Mouse (Mus musculus): ENCODE data around the gene Fbxw11. TPM values are rescaled to one million over a fixed set of nuclear protein-coding genes. Genes with fewer than 3 reads are reported as not detected.
"Not testable (repeated sequence)": the region's sequence is repeated elsewhere in the genome, so short reads cannot be mapped to it uniquely, and the experiment has no call there.

Gene Fbxw11
- polyA plus RNA-seq, 1 experiment from 2014 or later = 84.9 TPM

- Histone ChIP-seq H3K27ac (no peak overlapping the region), H3K36me3 (no peaks in the 10 kb centered on the region), H3K4me2 (no peak overlapping the region), H3K4me3 (no peak overlapping the region), H3K9ac (no peak overlapping the region), H3K9me3 (no peaks in the 10 kb centered on the region), H3K4me1 (peaks cover 17% of the 10 kb centered on the region), H3K27me3 (no peaks in the 10 kb centered on the region)
- no peak for ATAC-seq (ENCODE audit: borderline replicate concordance, extremely low read depth, low FRiP score, low TSS enrichment)
- WGBS = 28% methylated on average over 11 of the region's 11 CpGs
These were observed 27.0 kb upstream of the Fbxw11 start for GRCm38 (mm10) chr11:32615561-32615960.

DNA sequence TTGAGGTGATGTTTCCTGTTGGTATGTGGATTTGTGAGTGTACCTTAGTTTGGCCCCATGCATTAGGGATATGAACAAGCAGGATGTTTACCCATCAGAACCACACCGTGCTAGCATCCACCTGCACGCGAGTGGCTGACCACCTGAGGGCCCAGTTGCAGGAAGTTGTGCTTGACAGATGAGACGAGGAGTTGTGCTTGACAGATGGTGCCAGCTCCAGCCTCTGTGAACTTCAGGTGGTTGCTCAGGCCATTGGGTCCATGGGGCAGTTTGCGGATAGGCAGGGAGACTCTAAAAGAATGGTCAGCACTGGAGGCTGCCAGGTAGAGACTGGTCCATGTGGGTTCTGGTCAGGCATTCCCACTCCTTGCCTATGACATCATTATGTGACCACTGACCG lies 26.4 kb upstream of the Fbxw11 start:
- ATAC-seq (ENCODE audit: borderline replicate concordance, extremely low read depth, low FRiP score, low TSS enrichment) = no peak
- no peak overlapping the region for H3K9ac ChIP-seq
- no peaks in the 10 kb centered on the region for H3K27me3 ChIP-seq
- H3K27ac ChIP-seq = no peak overlapping the region
- H3K9me3 ChIP-seq = no peaks in the 10 kb centered on the region
- H3K4me3 ChIP-seq = no peak overlapping the region
- H3K4me2 ChIP-seq = no peak overlapping the region
- H3K4me1 ChIP-seq = peaks cover 17% of the 10 kb centered on the region
- 58% methylated on average over 6 of the region's 6 CpGs for WGBS
- no peaks in the 10 kb centered on the region for H3K36me3 ChIP-seq

- H3K9ac ChIP-seq = no peak overlapping the region
These were observed 24.5 kb upstream of the Fbxw11 start for GRCm38 (mm10) chr11:32618036-32618435.

GRCm38 (mm10) chr11:32618641-32619040 lies 23.9 kb upstream of the Fbxw11 start:
- WGBS = 79% methylated on average over 5 of the region's 5 CpGs
- not testable (repeated sequence) for H3K4me3 ChIP-seq; H3K9ac ChIP-seq; H3K27ac ChIP-seq; H3K27me3 ChIP-seq; ATAC-seq (ENCODE audit: borderline replicate concordance, extremely low read depth, low FRiP score, low TSS enrichment); H3K36me3 ChIP-seq; H3K4me2 ChIP-seq; H3K9me3 ChIP-seq
- peaks cover 17% of the 10 kb centered on the region for H3K4me1 ChIP-seq

More at GRCm38 (mm10) chr11:32618036-32618435, 24.5 kb upstream of the Fbxw11 start:
- WGBS = 75% methylated on average over 1 of the region's 1 CpGs
- no peak overlapping the region for H3K4me3 ChIP-seq
- H3K27ac ChIP-seq = no peak overlapping the region
- peaks cover 17% of the 10 kb centered on the region for H3K4me1 ChIP-seq
- ATAC-seq (ENCODE audit: borderline replicate concordance, extremely low read depth, low FRiP score, low TSS enrichment) = no peak
- H3K36me3 ChIP-seq = no peaks in the 10 kb centered on the region
- no peaks in the 10 kb centered on the region for H3K9me3 ChIP-seq
- no peak overlapping the region for H3K4me2 ChIP-seq
- H3K27me3 ChIP-seq = no peaks in the 10 kb centered on the region

GRCm38 (mm10) chr11:32619257-32619816 lies 23.2 kb upstream of the Fbxw11 start:
- WGBS = 23% methylated on average over 8 of the region's 8 CpGs
- H3K36me3 ChIP-seq = no peaks in the 10 kb centered on the region
- no peak overlapping the region for H3K9ac ChIP-seq

DNA sequence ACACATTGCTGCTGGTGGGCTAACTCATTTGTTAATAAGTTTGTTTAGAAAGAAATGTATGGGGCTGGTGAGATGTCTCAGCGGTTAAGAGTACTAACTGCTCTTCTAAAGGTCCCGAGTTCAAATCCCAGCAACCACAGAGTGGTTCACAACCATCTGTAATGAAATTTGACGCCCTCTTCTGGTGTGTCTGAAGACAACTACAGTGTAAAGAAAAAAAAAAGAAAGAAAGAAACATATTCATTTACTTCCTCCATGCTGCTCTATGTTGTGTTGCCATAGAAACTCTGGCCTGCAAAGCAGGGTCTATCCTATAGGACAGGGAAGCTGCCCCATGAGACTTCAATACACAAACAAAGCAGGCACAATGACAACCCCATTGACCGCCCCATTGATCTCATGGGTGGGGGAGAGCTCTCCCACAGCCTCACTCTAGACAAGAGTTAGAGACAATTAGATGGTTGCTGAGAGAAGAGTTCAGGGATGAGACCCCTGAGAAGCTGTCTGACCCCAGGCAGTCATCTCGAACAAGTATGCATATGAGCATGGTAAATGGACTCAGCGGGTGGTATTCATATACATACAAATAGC lies 22.6 kb upstream of the Fbxw11 start:
- Histone ChIP-seq H3K36me3 (no peaks in the 10 kb centered on the region), H3K9me3 (no peaks in the 10 kb centered on the region), H3K4me1 (peaks cover 17% of the 10 kb centered on the region), H3K27me3 (no peaks in the 10 kb centered on the region), H3K4me3 (no peak overlapping the region), H3K27ac (peak overlapping the region; percentile 87), H3K9ac (no peak overlapping the region), H3K4me2 (no peak overlapping the region)
- no peak for ATAC-seq (ENCODE audit: borderline replicate concordance, extremely low read depth, low FRiP score, low TSS enrichment)
- WGBS = 72% methylated on average over 6 of the region's 6 CpGs

More at GRCm38 (mm10) chr11:32619257-32619816, 23.2 kb upstream of the Fbxw11 start:
- Histone ChIP-seq H3K4me3 (no peak overlapping the region), H3K27me3 (no peaks in the 10 kb centered on the region), H3K4me1 (peaks cover 17% of the 10 kb centered on the region), H3K27ac (peak overlapping the region; percentile 87), H3K4me2 (0 out of 2 replicates have a peak overlapping the region, but pooled peaks have one; percentile 7), H3K9me3 (no peaks in the 10 kb centered on the region)
- peak; percentile 82 for ATAC-seq (ENCODE audit: borderline replicate concordance, extremely low read depth, low FRiP score, low TSS enrichment)

DNA sequence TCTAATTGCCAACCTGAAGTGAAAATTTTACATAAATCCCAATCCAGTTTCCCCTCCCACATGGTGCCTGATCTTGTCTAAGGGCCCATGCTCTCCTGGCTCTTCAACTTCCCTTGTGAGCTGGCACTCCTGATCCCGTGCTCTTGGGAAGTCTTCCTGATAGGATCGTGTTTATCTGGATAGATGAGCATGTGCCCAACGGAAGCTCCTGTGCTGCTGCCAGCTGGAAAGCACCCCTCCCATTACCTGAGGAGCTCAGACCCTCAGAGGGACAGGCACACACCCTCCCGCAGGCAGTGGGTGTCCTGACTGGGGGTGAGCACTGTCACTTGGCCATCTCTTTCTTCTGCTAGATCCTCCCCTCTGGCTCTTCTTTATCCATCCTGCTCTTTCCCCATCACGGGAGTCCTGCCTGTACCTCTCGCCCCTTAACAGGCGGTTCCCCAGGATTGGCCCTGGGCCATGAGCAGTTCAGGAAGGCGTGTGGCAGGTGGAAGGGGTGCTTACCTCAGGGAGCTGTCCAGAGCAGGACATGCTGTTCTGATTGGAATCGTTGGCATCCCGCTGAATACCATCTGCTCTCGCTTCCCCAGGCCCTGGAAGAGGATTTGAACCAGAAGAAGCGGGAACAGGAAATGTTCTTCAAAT lies 20.6 kb upstream of the Fbxw11 start:
- H3K36me3 ChIP-seq = no peaks in the 10 kb centered on the region
- no peak overlapping the region for H3K9ac ChIP-seq
- ATAC-seq (ENCODE audit: borderline replicate concordance, extremely low read depth, low FRiP score, low TSS enrichment) = no peak
- peaks cover 17% of the 10 kb centered on the region for H3K4me1 ChIP-seq
- H3K4me2 ChIP-seq = no peak overlapping the region
- H3K9me3 ChIP-seq = no peaks in the 10 kb centered on the region
- H3K27ac ChIP-seq = no peak overlapping the region
- no peaks in the 10 kb centered on the region for H3K27me3 ChIP-seq
- 69% methylated on average over 12 of the region's 12 CpGs for WGBS
- H3K4me3 ChIP-seq = no peak overlapping the region

- WGBS = 83% methylated on average over 13 of the region's 13 CpGs
- Histone ChIP-seq H3K4me2 (no peak overlapping the region), H3K9ac (no peak overlapping the region), H3K4me3 (no peak overlapping the region), H3K27me3 (no peaks in the 10 kb centered on the region), H3K4me1 (peaks cover 17% of the 10 kb centered on the region), H3K36me3 (no peaks in the 10 kb centered on the region), H3K9me3 (no peaks in the 10 kb centered on the region), H3K27ac (no peak overlapping the region)
- ATAC-seq (ENCODE audit: borderline replicate concordance, extremely low read depth, low FRiP score, low TSS enrichment) = no peak
These were observed 19.9 kb upstream of the Fbxw11 start for GRCm38 (mm10) chr11:32622479-32623190.

- no peak overlapping the region for H3K27ac ChIP-seq
- H3K36me3 ChIP-seq = no peaks in the 10 kb centered on the region
- no peak for ATAC-seq (ENCODE audit: borderline replicate concordance, extremely low read depth, low FRiP score, low TSS enrichment)
- H3K4me2 ChIP-seq = no peak overlapping the region
- peaks cover 14% of the 10 kb centered on the region for H3K4me1 ChIP-seq
- no peaks in the 10 kb centered on the region for H3K27me3 ChIP-seq
- WGBS = 85% methylated on average over 5 of the region's 5 CpGs
- H3K9ac ChIP-seq = no peak overlapping the region
- H3K4me3 ChIP-seq = no peak overlapping the region
- no peaks in the 10 kb centered on the region for H3K9me3 ChIP-seq
These were observed 19.3 kb upstream of the Fbxw11 start for GRCm38 (mm10) chr11:32623236-32623635.

DNA sequence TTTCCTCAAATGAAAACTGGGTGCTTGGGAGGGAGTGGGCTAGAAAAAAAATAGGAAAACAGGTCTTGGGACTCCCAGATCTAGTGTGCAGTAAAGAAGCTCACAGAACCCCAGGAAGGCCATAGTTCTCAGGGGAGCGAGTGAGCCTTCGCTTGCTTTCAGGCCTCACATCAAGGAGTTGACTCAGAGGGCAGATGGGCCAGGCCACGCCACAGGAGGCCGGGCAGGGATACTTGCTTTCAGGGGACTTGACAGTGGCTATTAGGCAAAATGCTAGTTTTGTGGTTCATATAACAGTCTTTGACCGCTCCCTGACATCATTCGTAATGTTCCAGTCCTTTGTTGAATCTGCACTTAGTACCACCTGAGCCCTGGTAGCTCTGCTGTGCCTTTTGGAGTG lies 18.6 kb upstream of the Fbxw11 start:
- no peaks in the 10 kb centered on the region for H3K36me3 ChIP-seq
- peaks cover 12% of the 10 kb centered on the region for H3K4me1 ChIP-seq
- H3K27me3 ChIP-seq = no peaks in the 10 kb centered on the region
- no peaks in the 10 kb centered on the region for H3K9me3 ChIP-seq
- no peak overlapping the region for H3K4me2 ChIP-seq
- H3K9ac ChIP-seq = no peak overlapping the region
- 84% methylated on average over 6 of the region's 6 CpGs for WGBS
- ATAC-seq (ENCODE audit: borderline replicate concordance, extremely low read depth, low FRiP score, low TSS enrichment) = no peak
- no peak overlapping the region for H3K27ac ChIP-seq
- no peak overlapping the region for H3K4me3 ChIP-seq

DNA sequence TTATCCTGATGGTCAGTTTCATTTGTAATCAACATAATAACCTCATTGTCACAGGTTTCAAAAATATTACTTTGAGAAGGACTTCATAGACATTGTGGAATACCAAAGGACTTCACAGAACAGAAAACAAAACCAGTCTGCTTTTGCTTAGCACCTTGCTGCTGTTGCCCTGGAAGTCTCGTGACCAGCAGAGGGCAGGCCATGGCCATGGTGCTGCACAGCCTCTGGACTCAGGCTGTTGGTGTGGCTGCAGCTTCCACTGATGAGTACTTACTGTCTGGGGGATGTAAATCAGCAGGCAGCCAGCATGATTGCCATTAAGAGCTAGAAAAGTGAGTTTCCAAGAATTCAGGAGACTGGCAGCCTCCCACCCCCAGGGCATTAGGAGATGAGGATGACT lies 16.8 kb upstream of the Fbxw11 start:
- no peaks in the 10 kb centered on the region for H3K4me1 ChIP-seq
- no peak overlapping the region for H3K9ac ChIP-seq
- H3K4me3 ChIP-seq = no peak overlapping the region
- H3K36me3 ChIP-seq = no peaks in the 10 kb centered on the region
- 58% methylated on average over 1 of the region's 1 CpGs for WGBS
- no peak overlapping the region for H3K4me2 ChIP-seq
- no peak overlapping the region for H3K27ac ChIP-seq
- H3K9me3 ChIP-seq = no peaks in the 10 kb centered on the region
- H3K27me3 ChIP-seq = no peaks in the 10 kb centered on the region
- ATAC-seq (ENCODE audit: borderline replicate concordance, extremely low read depth, low FRiP score, low TSS enrichment) = no peak

DNA sequence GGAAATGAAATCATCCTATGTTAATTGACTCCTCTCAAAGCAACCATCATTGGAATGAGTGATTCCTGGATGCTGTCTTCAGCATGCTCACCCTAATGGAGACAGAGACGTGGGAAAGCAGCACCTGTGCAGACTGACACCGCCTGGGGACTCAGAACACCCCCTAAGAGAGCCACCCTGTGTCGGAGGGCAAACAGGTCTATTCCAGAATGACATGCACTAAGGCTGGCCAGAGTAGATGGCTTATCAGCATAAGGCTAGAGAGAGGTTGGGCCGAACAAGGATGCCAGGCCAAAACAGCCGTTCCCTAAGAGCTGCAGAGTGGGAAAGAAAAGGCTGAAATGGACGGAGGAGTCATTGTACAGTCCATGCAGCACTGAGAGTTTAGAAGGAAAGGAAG lies 16.4 kb upstream of the Fbxw11 start:
- Histone ChIP-seq H3K4me1 (no peaks in the 10 kb centered on the region), H3K36me3 (no peaks in the 10 kb centered on the region), H3K4me2 (no peak overlapping the region), H3K9me3 (no peaks in the 10 kb centered on the region), H3K4me3 (no peak overlapping the region), H3K27me3 (no peaks in the 10 kb centered on the region), H3K9ac (no peak overlapping the region), H3K27ac (no peak overlapping the region)
- WGBS = 72% methylated on average over 6 of the region's 6 CpGs
- ATAC-seq (ENCODE audit: borderline replicate concordance, extremely low read depth, low FRiP score, low TSS enrichment) = no peak
